Mouse (Mus musculus) right cerebral cortex, postnatal 14 days (tissue): ENCODE measurements at regions not wholly inside any gene's neighbourhood (a gene's known extent, or its start where the extent isn't known, plus 50 kb on each side); places are given as distances from the start of the nearest gene placed in this dataset.

Source experiments
- DNase-seq: peaks from one replicate; pipeline ENCODE4 v3.0.0; 2022

- DNase-seq: peak; percentile 22
Measured at GRCm38 (mm10) chr15:38569011-38569640, 1143.8 kb downstream of the 4930447A16Rik start.

GRCm38 (mm10) chr15:38570144-38570543 is 1144.8 kb downstream of the 4930447A16Rik start:
- DNase-seq: no peak

- DNase-seq: no peak
Measured at GRCm38 (mm10) chr15:38570735-38571134, 1145.4 kb downstream of the 4930447A16Rik start.

GRCm38 (mm10) chr15:38572652-38573051 is 1147.3 kb downstream of the 4930447A16Rik start:
- DNase-seq: no peak

GRCm38 (mm10) chr15:38574447-38574846 is 1149.1 kb downstream of the 4930447A16Rik start:
- DNase-seq: no peak

GRCm38 (mm10) chr15:38575254-38575653 is 1149.9 kb downstream of the 4930447A16Rik start:
- no peak for DNase-seq

GRCm38 (mm10) chr15:38577691-38578090 is 1152.3 kb downstream of the 4930447A16Rik start:
- DNase-seq: no peak

- no peak for DNase-seq
Measured at GRCm38 (mm10) chr15:38579481-38579880, 1154.1 kb downstream of the 4930447A16Rik start.

GRCm38 (mm10) chr15:38583500-38583899 is 1158.1 kb downstream of the 4930447A16Rik start:
- no peak for DNase-seq

GRCm38 (mm10) chr15:38584425-38584824 is 1159.1 kb downstream of the 4930447A16Rik start:
- no peak for DNase-seq

GRCm38 (mm10) chr15:38585610-38586009 is 1160.3 kb downstream of the 4930447A16Rik start:
- DNase-seq: peak; percentile 36

- DNase-seq: no peak
Measured at GRCm38 (mm10) chr15:38586594-38586993, 1161.2 kb downstream of the 4930447A16Rik start.

- DNase-seq: no peak
Measured at GRCm38 (mm10) chr15:38588268-38588667, 1162.9 kb downstream of the 4930447A16Rik start.

GRCm38 (mm10) chr15:38589010-38589409 is 1163.7 kb downstream of the 4930447A16Rik start:
- no peak for DNase-seq

GRCm38 (mm10) chr15:38589675-38590074 is 1164.3 kb downstream of the 4930447A16Rik start:
- DNase-seq: no peak

- no peak for DNase-seq
Measured at GRCm38 (mm10) chr15:38594095-38594494, 1168.7 kb downstream of the 4930447A16Rik start.

- no peak for DNase-seq
Measured at GRCm38 (mm10) chr15:38594747-38595146, 1169.4 kb downstream of the 4930447A16Rik start.

- no peak for DNase-seq
Measured at GRCm38 (mm10) chr15:38595820-38596219, 1170.5 kb downstream of the 4930447A16Rik start.

GRCm38 (mm10) chr15:38597458-38597857 is 1172.1 kb downstream of the 4930447A16Rik start:
- no peak for DNase-seq

GRCm38 (mm10) chr15:38601436-38601835 is 1176.1 kb downstream of the 4930447A16Rik start:
- DNase-seq: no peak

GRCm38 (mm10) chr15:38602187-38602870 is 1177.0 kb downstream of the 4930447A16Rik start:
- peak; percentile 44 for DNase-seq

- no peak for DNase-seq
Measured at GRCm38 (mm10) chr15:38603918-38604317, 1178.6 kb downstream of the 4930447A16Rik start.

GRCm38 (mm10) chr15:38607368-38607767 is 1182.0 kb downstream of the 4930447A16Rik start:
- no peak for DNase-seq

- DNase-seq: no peak
Measured at GRCm38 (mm10) chr15:38608207-38608870, 1183.0 kb downstream of the 4930447A16Rik start.
